Mouse (Mus musculus) erythroblast, adult 5-6 weeks (primary cell): Measurements from ENCODE around the gene Rtn4rl2. TPM values are rescaled to one million over a fixed set of nuclear protein-coding genes. Genes with fewer than 3 reads are reported as not detected.

Experiments used
- total RNA-seq, 2 experiments: library from RNA; stranded (forward) in 1 of 2; stranded (reverse) in 1 of 2; fragments of 150-400 nt in 1 of 2; fragments of 200-764, 138-1000 nt in 1 of 2; gene quantifications; 2 replicates each; pipeline versions ENCODE4 v1.2.3 to v1.2.4; 2015 to 2017; ENCODE audit warnings: low replicate concordance in 2 of 2

The Rtn4rl2 gene
- total RNA-seq, 2 experiments from 2014 or later: not detected

Other genes starting within 250 kb of the Rtn4rl2 start
- gene Ctnnd1, start 235.9 kb downstream of the Rtn4rl2 start, total RNA-seq (2015; ENCODE audit: low replicate concordance): 8.8 and 10.0 TPM in 2 replicates
- gene Ctnnd1, start 235.9 kb downstream of the Rtn4rl2 start, total RNA-seq (2017; ENCODE audit: low replicate concordance): 6.2 and 9.5 TPM in 2 replicates
- not detected in 2 replicates for gene Btbd18, start 227.6 kb downstream of the Rtn4rl2 start, total RNA-seq (2015; ENCODE audit: low replicate concordance)
- not detected in 2 replicates for gene Btbd18, start 227.6 kb downstream of the Rtn4rl2 start, total RNA-seq (2017; ENCODE audit: low replicate concordance)
- 42.3 and 58.3 TPM in 2 replicates for gene Selenoh, start 215.9 kb downstream of the Rtn4rl2 start, total RNA-seq (2015; ENCODE audit: low replicate concordance)
- 23.3 and 23.4 TPM in 2 replicates for gene Selenoh, start 215.9 kb downstream of the Rtn4rl2 start, total RNA-seq (2017; ENCODE audit: low replicate concordance)
- gene Gm28635, start 208.7 kb downstream of the Rtn4rl2 start, total RNA-seq (2015; ENCODE audit: low replicate concordance): not detected in 2 replicates
- gene Gm28635, start 208.7 kb downstream of the Rtn4rl2 start, total RNA-seq (2017; ENCODE audit: low replicate concordance): 1.8 TPM in 1 of 2 replicates, not detected in the other
- 14.0 and 24.7 TPM in 2 replicates for gene Med19, start 208.3 kb downstream of the Rtn4rl2 start, total RNA-seq (2015; ENCODE audit: low replicate concordance)
- gene Med19, start 208.3 kb downstream of the Rtn4rl2 start, total RNA-seq (2017; ENCODE audit: low replicate concordance): 12.0 and 18.8 TPM in 2 replicates
- gene Tmx2, start 207.6 kb downstream of the Rtn4rl2 start, total RNA-seq (2015; ENCODE audit: low replicate concordance): 17.8 and 29.0 TPM in 2 replicates
- gene Tmx2, start 207.6 kb downstream of the Rtn4rl2 start, total RNA-seq (2017; ENCODE audit: low replicate concordance): 18.9 and 19.5 TPM in 2 replicates
- gene Zdhhc5, start 171.5 kb downstream of the Rtn4rl2 start, total RNA-seq (2015; ENCODE audit: low replicate concordance): 28.4 and 29.2 TPM in 2 replicates
- gene Zdhhc5, start 171.5 kb downstream of the Rtn4rl2 start, total RNA-seq (2017; ENCODE audit: low replicate concordance): 39.8 and 41.3 TPM in 2 replicates
- gene Clp1, start 159.4 kb downstream of the Rtn4rl2 start, total RNA-seq (2015; ENCODE audit: low replicate concordance): 53.6 and 64.6 TPM in 2 replicates
- gene Clp1, start 159.4 kb downstream of the Rtn4rl2 start, total RNA-seq (2017; ENCODE audit: low replicate concordance): 46.7 and 70.3 TPM in 2 replicates
- 1,364 and 1,503 TPM in 2 replicates for gene Ypel4, start 152.7 kb downstream of the Rtn4rl2 start, total RNA-seq (2015; ENCODE audit: low replicate concordance)
- gene Ypel4, start 152.7 kb downstream of the Rtn4rl2 start, total RNA-seq (2017; ENCODE audit: low replicate concordance): 1,636 and 1,967 TPM in 2 replicates
- not detected in 2 replicates for gene Gm19426, start 143.1 kb downstream of the Rtn4rl2 start, total RNA-seq (2015; ENCODE audit: low replicate concordance)
- gene Gm19426, start 143.1 kb downstream of the Rtn4rl2 start, total RNA-seq (2017; ENCODE audit: low replicate concordance): not detected in 2 replicates
- 4.2 and 7.3 TPM in 2 replicates for gene Serping1, start 111.3 kb downstream of the Rtn4rl2 start, total RNA-seq (2015; ENCODE audit: low replicate concordance)
- 2.1 and 3.1 TPM in 2 replicates for gene Serping1, start 111.3 kb downstream of the Rtn4rl2 start, total RNA-seq (2017; ENCODE audit: low replicate concordance)
- 974 and 1,000 TPM in 2 replicates for gene Ube2l6, start 87.9 kb downstream of the Rtn4rl2 start, total RNA-seq (2015; ENCODE audit: low replicate concordance)
- 826 and 843 TPM in 2 replicates for gene Ube2l6, start 87.9 kb downstream of the Rtn4rl2 start, total RNA-seq (2017; ENCODE audit: low replicate concordance)
- not detected in 2 replicates for gene Smtnl1, start 64.1 kb downstream of the Rtn4rl2 start, total RNA-seq (2015; ENCODE audit: low replicate concordance)
- 2.0 TPM in 1 of 2 replicates, not detected in the other for gene Smtnl1, start 64.1 kb downstream of the Rtn4rl2 start, total RNA-seq (2017; ENCODE audit: low replicate concordance)
- 28.6 and 43.9 TPM in 2 replicates for gene Timm10, start 59.7 kb downstream of the Rtn4rl2 start, total RNA-seq (2015; ENCODE audit: low replicate concordance)
- gene Timm10, start 59.7 kb downstream of the Rtn4rl2 start, total RNA-seq (2017; ENCODE audit: low replicate concordance): 5.2 and 22.2 TPM in 2 replicates
- 756 and 864 TPM in 2 replicates for gene Slc43a1, start 47.9 kb downstream of the Rtn4rl2 start, total RNA-seq (2015; ENCODE audit: low replicate concordance)
- gene Slc43a1, start 47.9 kb downstream of the Rtn4rl2 start, total RNA-seq (2017; ENCODE audit: low replicate concordance): 516 and 701 TPM in 2 replicates
- 207 and 247 TPM in 2 replicates for gene Slc43a3, start 49.9 kb upstream of the Rtn4rl2 start, total RNA-seq (2015; ENCODE audit: low replicate concordance)
- 227 and 246 TPM in 2 replicates for gene Slc43a3, start 49.9 kb upstream of the Rtn4rl2 start, total RNA-seq (2017; ENCODE audit: low replicate concordance)
- gene Prg2, start 93.8 kb upstream of the Rtn4rl2 start, total RNA-seq (2015; ENCODE audit: low replicate concordance): 140 and 215 TPM in 2 replicates
- 429 and 503 TPM in 2 replicates for gene Prg2, start 93.8 kb upstream of the Rtn4rl2 start, total RNA-seq (2017; ENCODE audit: low replicate concordance)
- gene Prg3, start 101.5 kb upstream of the Rtn4rl2 start, total RNA-seq (2015; ENCODE audit: low replicate concordance): 21.7 and 30.7 TPM in 2 replicates
- gene Prg3, start 101.5 kb upstream of the Rtn4rl2 start, total RNA-seq (2017; ENCODE audit: low replicate concordance): 20.4 and 21.9 TPM in 2 replicates
- gene Ssrp1, start 150.5 kb upstream of the Rtn4rl2 start, total RNA-seq (2015; ENCODE audit: low replicate concordance): 54.8 and 61.9 TPM in 2 replicates
- 111 and 113 TPM in 2 replicates for gene Ssrp1, start 150.5 kb upstream of the Rtn4rl2 start, total RNA-seq (2017; ENCODE audit: low replicate concordance)
- not detected in 2 replicates for gene P2rx3, start 150.8 kb upstream of the Rtn4rl2 start, total RNA-seq (2015; ENCODE audit: low replicate concordance)
- gene P2rx3, start 150.8 kb upstream of the Rtn4rl2 start, total RNA-seq (2017; ENCODE audit: low replicate concordance): not detected in 2 replicates
- gene Tnks1bp1, start 161.3 kb upstream of the Rtn4rl2 start, total RNA-seq (2015; ENCODE audit: low replicate concordance): not detected in 2 replicates
- gene Tnks1bp1, start 161.3 kb upstream of the Rtn4rl2 start, total RNA-seq (2017; ENCODE audit: low replicate concordance): 1.2 and 1.5 TPM in 2 replicates
- 0.63 TPM in 1 of 2 replicates, not detected in the other for gene Aplnr, start 249.5 kb upstream of the Rtn4rl2 start, total RNA-seq (2015; ENCODE audit: low replicate concordance)
- 0.34 and 0.70 TPM in 2 replicates for gene Aplnr, start 249.5 kb upstream of the Rtn4rl2 start, total RNA-seq (2017; ENCODE audit: low replicate concordance)